Mouse (Mus musculus): Measurements from ENCODE around the gene Rab3gap1. TPM values are rescaled to one million over a fixed set of nuclear protein-coding genes. Genes with fewer than 3 reads are reported as not detected.

The Rab3gap1 gene
- polyA plus RNA-seq, 1 experiment from 2014 or later = 17.3 TPM

DNA sequence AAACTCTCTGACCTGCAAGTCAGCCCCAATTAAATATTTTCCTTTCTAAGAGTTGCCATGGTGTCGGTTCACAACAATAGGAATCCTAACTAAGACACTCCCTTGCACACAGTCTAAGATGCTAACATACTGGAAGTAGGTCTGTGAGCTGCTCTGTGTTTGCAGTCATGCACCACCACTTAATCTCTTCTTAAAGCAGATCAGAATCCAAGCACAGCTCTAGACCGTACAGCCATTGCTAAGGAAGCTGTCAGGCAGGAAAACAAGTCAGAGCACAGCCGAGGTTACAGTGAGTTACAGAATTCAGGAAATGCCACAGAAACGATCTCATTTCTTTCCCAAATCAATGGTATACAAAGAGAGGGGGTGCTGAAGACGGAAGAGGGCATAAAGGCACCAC is 90.2 kb downstream of the Rab3gap1 start:
- no peak overlapping the region for H3K9ac ChIP-seq (ENCODE audit: low read length)
- no peak overlapping the region for H3K4me3 ChIP-seq (ENCODE audit: low read depth, low read length)
- no peak for ATAC-seq (ENCODE audit: insufficient number of reproducible peaks, low FRiP score, low TSS enrichment, low read depth)
- H3K36me3 ChIP-seq (ENCODE audit: control insufficient read depth, insufficient read depth, low read length) = no peaks in the 10 kb centered on the region
- H3K27ac ChIP-seq (replicated peaks; ENCODE audit: low read depth, low read length) = no peak overlapping the region
- no peak overlapping the region for H3K4me2 ChIP-seq (ENCODE audit: low read depth, severe bottlenecking)
- no peak for DNase-seq (ENCODE audit: low spot score)
- H3K4me1 ChIP-seq (ENCODE audit: control insufficient read depth, insufficient read depth, low read length) = no peaks in the 10 kb centered on the region
- WGBS = 70% methylated on average over 5 of the region's 5 CpGs
- no peaks in the 10 kb centered on the region for H3K27me3 ChIP-seq (ENCODE audit: control insufficient read depth, insufficient read depth, low read length)
- H3K9me3 ChIP-seq (ENCODE audit: control insufficient read depth, low read length) = no peaks in the 10 kb centered on the region

DNA sequence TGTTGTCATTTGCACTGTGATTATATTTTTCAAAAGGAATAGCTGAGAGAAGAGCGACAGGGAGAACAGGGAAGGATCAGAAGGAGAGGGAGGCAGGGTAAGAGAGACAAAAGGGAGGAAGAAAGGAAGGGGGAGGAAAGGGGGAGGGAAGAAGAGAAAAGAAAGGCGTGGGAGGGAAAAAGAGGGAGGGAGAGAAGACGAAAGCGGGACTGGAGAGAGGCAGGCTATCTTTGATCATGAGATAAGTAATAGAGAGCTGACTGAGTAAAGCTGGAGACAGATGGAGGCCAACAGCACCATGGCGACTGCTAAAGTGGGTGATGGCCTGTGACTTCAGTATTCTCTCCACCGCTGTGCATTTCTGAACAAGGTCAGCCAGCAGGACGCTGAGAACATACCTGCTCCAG is 90.7 kb downstream of the Rab3gap1 start:
- H3K4me1 ChIP-seq (ENCODE audit: control insufficient read depth, insufficient read depth, low read length) = no peaks in the 10 kb centered on the region
- no peak overlapping the region for H3K4me2 ChIP-seq (ENCODE audit: low read depth, severe bottlenecking)
- no peaks in the 10 kb centered on the region for H3K9me3 ChIP-seq (ENCODE audit: control insufficient read depth, low read length)
- WGBS = 69% methylated on average over 7 of the region's 7 CpGs
- no peaks in the 10 kb centered on the region for H3K36me3 ChIP-seq (ENCODE audit: control insufficient read depth, insufficient read depth, low read length)
- ATAC-seq (ENCODE audit: insufficient number of reproducible peaks, low FRiP score, low TSS enrichment, low read depth) = no peak
- no peak overlapping the region for H3K9ac ChIP-seq (ENCODE audit: low read length)
- H3K27ac ChIP-seq (replicated peaks; ENCODE audit: low read depth, low read length) = no peak overlapping the region
- H3K4me3 ChIP-seq (ENCODE audit: low read depth, low read length) = no peak overlapping the region
- no peaks in the 10 kb centered on the region for H3K27me3 ChIP-seq (ENCODE audit: control insufficient read depth, insufficient read depth, low read length)
- DNase-seq (ENCODE audit: low spot score) = no peak

DNA sequence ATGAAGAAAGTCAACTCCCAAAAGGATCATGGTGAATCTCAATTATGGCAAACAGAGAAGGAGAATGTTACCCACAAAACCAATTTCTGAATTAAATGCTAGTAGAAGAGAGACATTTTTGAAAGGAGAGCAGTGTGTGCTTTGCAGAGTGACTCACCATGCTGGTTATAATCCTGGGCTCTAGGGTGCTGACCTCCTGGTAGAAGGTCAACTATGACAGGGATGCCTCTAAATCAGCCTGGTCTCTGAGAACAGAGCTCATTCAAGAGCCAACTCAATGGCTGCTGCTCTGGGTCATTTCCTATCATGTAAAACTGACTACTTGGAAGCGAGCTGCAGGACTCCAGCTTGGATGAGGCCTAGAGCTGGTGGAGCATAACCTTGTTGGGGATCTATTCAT is 92.6 kb downstream of the Rab3gap1 start:
- Histone ChIP-seq H3K9me3 (ENCODE audit: control insufficient read depth, low read length) (no peaks in the 10 kb centered on the region), H3K4me1 (ENCODE audit: control insufficient read depth, insufficient read depth, low read length) (no peaks in the 10 kb centered on the region), H3K27me3 (ENCODE audit: control insufficient read depth, insufficient read depth, low read length) (no peaks in the 10 kb centered on the region), H3K36me3 (ENCODE audit: control insufficient read depth, insufficient read depth, low read length) (no peaks in the 10 kb centered on the region), H3K4me2 (ENCODE audit: low read depth, severe bottlenecking) (no peak overlapping the region), H3K4me3 (ENCODE audit: low read depth, low read length) (no peak overlapping the region), H3K9ac (ENCODE audit: low read length) (no peak overlapping the region), H3K27ac (replicated peaks; ENCODE audit: low read depth, low read length) (no peak overlapping the region)
- ATAC-seq (ENCODE audit: insufficient number of reproducible peaks, low FRiP score, low TSS enrichment, low read depth) = no peak
- 90% methylated on average over 1 of the region's 1 CpGs for WGBS
- DNase-seq (ENCODE audit: low spot score) = no peak

DNA sequence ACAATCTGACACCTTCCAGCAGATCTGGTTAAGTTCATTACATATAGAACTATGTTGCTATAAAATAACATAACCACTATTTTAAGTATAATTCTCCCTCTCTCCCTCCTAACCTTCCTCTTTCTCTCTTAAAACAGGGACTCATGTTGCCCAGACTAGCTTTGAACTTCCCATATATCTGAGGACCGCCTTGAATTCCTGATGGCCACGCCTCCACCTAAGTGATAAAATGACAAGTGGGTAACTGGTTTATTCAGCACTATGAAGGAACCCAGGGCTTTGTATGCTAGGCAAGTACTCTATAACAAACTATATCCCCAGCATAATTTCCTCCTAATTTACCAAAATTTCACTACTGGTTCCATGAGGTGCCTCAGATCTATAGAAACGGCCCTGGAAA is 94.8 kb downstream of the Rab3gap1 start:
- no peaks in the 10 kb centered on the region for H3K9me3 ChIP-seq (ENCODE audit: control insufficient read depth, low read length)
- no peaks in the 10 kb centered on the region for H3K4me1 ChIP-seq (ENCODE audit: control insufficient read depth, insufficient read depth, low read length)
- no peaks in the 10 kb centered on the region; the same call in 1 of the 2 replicates for H3K36me3 ChIP-seq (ENCODE audit: control insufficient read depth, insufficient read depth, low read length)
- ATAC-seq (ENCODE audit: insufficient number of reproducible peaks, low FRiP score, low TSS enrichment, low read depth) = no peak
- no peaks in the 10 kb centered on the region for H3K27me3 ChIP-seq (ENCODE audit: control insufficient read depth, insufficient read depth, low read length)
- DNase-seq (ENCODE audit: low spot score) = no peak
- 88% methylated on average over 3 of the region's 3 CpGs for WGBS
- no peak overlapping the region for H3K27ac ChIP-seq (replicated peaks; ENCODE audit: low read depth, low read length)
- H3K4me3 ChIP-seq (ENCODE audit: low read depth, low read length) = no peak overlapping the region
- H3K4me2 ChIP-seq (ENCODE audit: low read depth, severe bottlenecking) = no peak overlapping the region
- H3K9ac ChIP-seq (ENCODE audit: low read length) = no peak overlapping the region

GRCm38 (mm10) chr1:127970870-127971269 is 102.3 kb downstream of the Rab3gap1 start:
- Histone ChIP-seq H3K27me3 (ENCODE audit: control insufficient read depth, insufficient read depth, low read length) (no peaks in the 10 kb centered on the region), H3K9ac (ENCODE audit: low read length) (no peak overlapping the region), H3K4me2 (ENCODE audit: low read depth, severe bottlenecking) (no peak overlapping the region), H3K36me3 (ENCODE audit: control insufficient read depth, insufficient read depth, low read length) (peaks cover 2% of the 10 kb centered on the region; the same call in 1 of the 2 replicates), H3K4me1 (ENCODE audit: control insufficient read depth, insufficient read depth, low read length) (no peaks in the 10 kb centered on the region), H3K27ac (replicated peaks; ENCODE audit: low read depth, low read length) (no peak overlapping the region), H3K4me3 (ENCODE audit: low read depth, low read length) (no peak overlapping the region), H3K9me3 (ENCODE audit: control insufficient read depth, low read length) (no peaks in the 10 kb centered on the region)
- DNase-seq (ENCODE audit: low spot score) (no peak), ATAC-seq (ENCODE audit: insufficient number of reproducible peaks, low FRiP score, low TSS enrichment, low read depth) (no peak)
- 84% methylated on average over 4 of the region's 4 CpGs for WGBS

DNA sequence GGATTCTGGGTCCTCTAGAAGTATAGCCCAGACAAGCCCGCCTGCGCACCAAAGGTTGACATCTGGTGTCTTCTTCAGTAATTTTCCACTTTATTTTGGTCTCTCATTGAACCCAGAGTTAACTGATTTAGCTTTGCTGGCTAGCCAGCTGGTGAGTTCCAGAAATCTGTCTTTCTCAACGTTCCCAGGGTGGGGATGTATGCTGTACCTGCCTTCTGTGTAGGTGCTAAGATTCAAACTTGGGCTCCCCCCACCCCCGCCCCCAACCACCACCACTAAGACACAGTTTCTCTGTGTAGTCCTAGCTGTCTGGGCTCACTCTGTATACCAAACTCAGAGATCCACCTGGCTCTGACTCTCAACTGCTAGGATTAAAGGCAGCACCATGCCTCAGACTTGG is 105.5 kb downstream of the Rab3gap1 start:
- no peak overlapping the region for H3K4me3 ChIP-seq (ENCODE audit: low read depth, low read length)
- 92% methylated on average over 4 of the region's 4 CpGs for WGBS
- H3K9ac ChIP-seq (ENCODE audit: low read length) = no peak overlapping the region
- H3K9me3 ChIP-seq (ENCODE audit: control insufficient read depth, low read length) = no peaks in the 10 kb centered on the region
- no peaks in the 10 kb centered on the region for H3K4me1 ChIP-seq (ENCODE audit: control insufficient read depth, insufficient read depth, low read length)
- no peak for DNase-seq (ENCODE audit: low spot score)
- H3K27ac ChIP-seq (replicated peaks; ENCODE audit: low read depth, low read length) = no peak overlapping the region
- H3K27me3 ChIP-seq (ENCODE audit: control insufficient read depth, insufficient read depth, low read length) = no peaks in the 10 kb centered on the region
- no peak for ATAC-seq (ENCODE audit: insufficient number of reproducible peaks, low FRiP score, low TSS enrichment, low read depth)
- H3K4me2 ChIP-seq (ENCODE audit: low read depth, severe bottlenecking) = no peak overlapping the region
- H3K36me3 ChIP-seq (ENCODE audit: control insufficient read depth, insufficient read depth, low read length) = peaks cover 2% of the 10 kb centered on the region; the same call in 1 of the 2 replicates

GRCm38 (mm10) chr1:127975676-127976075 is 107.1 kb downstream of the Rab3gap1 start:
- DNase-seq (ENCODE audit: low spot score) (no peak), ATAC-seq (ENCODE audit: insufficient number of reproducible peaks, low FRiP score, low TSS enrichment, low read depth) (no peak)
- H3K27me3 ChIP-seq (ENCODE audit: control insufficient read depth, insufficient read depth, low read length) = no peaks in the 10 kb centered on the region
- no peak overlapping the region for H3K9ac ChIP-seq (ENCODE audit: low read length)
- no peak overlapping the region for H3K4me3 ChIP-seq (ENCODE audit: low read depth, low read length)
- peaks cover 2% of the 10 kb centered on the region; the same call in 1 of the 2 replicates for H3K36me3 ChIP-seq (ENCODE audit: control insufficient read depth, insufficient read depth, low read length)
- no peak overlapping the region for H3K27ac ChIP-seq (replicated peaks; ENCODE audit: low read depth, low read length)
- no peaks in the 10 kb centered on the region for H3K9me3 ChIP-seq (ENCODE audit: control insufficient read depth, low read length)
- H3K4me2 ChIP-seq (ENCODE audit: low read depth, severe bottlenecking) = no peak overlapping the region
- 80% methylated on average over 2 of the region's 2 CpGs for WGBS
- H3K4me1 ChIP-seq (ENCODE audit: control insufficient read depth, insufficient read depth, low read length) = no peaks in the 10 kb centered on the region

GRCm38 (mm10) chr1:127976106-127976505 is 107.5 kb downstream of the Rab3gap1 start:
- no peaks in the 10 kb centered on the region for H3K4me1 ChIP-seq (ENCODE audit: control insufficient read depth, insufficient read depth, low read length)
- H3K27ac ChIP-seq (replicated peaks; ENCODE audit: low read depth, low read length) = no peak overlapping the region
- DNase-seq (ENCODE audit: low spot score) (no peak), ATAC-seq (ENCODE audit: insufficient number of reproducible peaks, low FRiP score, low TSS enrichment, low read depth) (no peak)
- 90% methylated on average over 6 of the region's 6 CpGs for WGBS
- H3K4me2 ChIP-seq (ENCODE audit: low read depth, severe bottlenecking) = no peak overlapping the region
- no peak overlapping the region for H3K4me3 ChIP-seq (ENCODE audit: low read depth, low read length)
- H3K36me3 ChIP-seq (ENCODE audit: control insufficient read depth, insufficient read depth, low read length) = no peaks in the 10 kb centered on the region
- H3K9me3 ChIP-seq (ENCODE audit: control insufficient read depth, low read length) = no peaks in the 10 kb centered on the region
- H3K27me3 ChIP-seq (ENCODE audit: control insufficient read depth, insufficient read depth, low read length) = no peaks in the 10 kb centered on the region
- no peak overlapping the region for H3K9ac ChIP-seq (ENCODE audit: low read length)

DNA sequence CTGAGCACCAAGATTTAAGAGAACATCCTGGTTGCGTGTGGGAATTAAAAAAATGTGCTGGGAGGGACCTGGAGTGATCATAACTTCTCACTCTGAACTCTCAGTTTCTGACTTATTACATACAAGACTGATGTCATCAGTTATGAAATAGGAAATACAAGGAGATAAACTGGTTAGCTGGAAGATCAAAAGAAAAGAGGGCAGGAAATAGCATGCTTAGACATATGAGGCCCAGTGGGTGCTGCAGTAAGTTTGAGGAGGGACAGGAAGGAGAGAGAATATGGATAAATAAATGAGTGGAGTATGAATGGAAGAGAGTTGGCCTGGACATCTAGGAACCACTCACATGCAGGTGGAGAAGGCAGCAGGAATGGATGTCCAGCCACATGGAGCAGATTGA is 109.6 kb downstream of the Rab3gap1 start:
- H3K36me3 ChIP-seq (ENCODE audit: control insufficient read depth, insufficient read depth, low read length) = no peaks in the 10 kb centered on the region
- H3K27ac ChIP-seq (replicated peaks; ENCODE audit: low read depth, low read length) = no peak overlapping the region
- no peak overlapping the region for H3K4me2 ChIP-seq (ENCODE audit: low read depth, severe bottlenecking)
- ATAC-seq (ENCODE audit: insufficient number of reproducible peaks, low FRiP score, low TSS enrichment, low read depth) (no peak), DNase-seq (ENCODE audit: low spot score) (no peak)
- H3K4me3 ChIP-seq (ENCODE audit: low read depth, low read length) = no peak overlapping the region
- H3K27me3 ChIP-seq (ENCODE audit: control insufficient read depth, insufficient read depth, low read length) = no peaks in the 10 kb centered on the region
- H3K4me1 ChIP-seq (ENCODE audit: control insufficient read depth, insufficient read depth, low read length) = no peaks in the 10 kb centered on the region
- no peak overlapping the region for H3K9ac ChIP-seq (ENCODE audit: low read length)
- H3K9me3 ChIP-seq (ENCODE audit: control insufficient read depth, low read length) = no peaks in the 10 kb centered on the region
- WGBS = 88% methylated on average over 1 of the region's 1 CpGs
